8 mouse cellular contexts compared by ENCODE assay signal in the genomic region with DNA sequence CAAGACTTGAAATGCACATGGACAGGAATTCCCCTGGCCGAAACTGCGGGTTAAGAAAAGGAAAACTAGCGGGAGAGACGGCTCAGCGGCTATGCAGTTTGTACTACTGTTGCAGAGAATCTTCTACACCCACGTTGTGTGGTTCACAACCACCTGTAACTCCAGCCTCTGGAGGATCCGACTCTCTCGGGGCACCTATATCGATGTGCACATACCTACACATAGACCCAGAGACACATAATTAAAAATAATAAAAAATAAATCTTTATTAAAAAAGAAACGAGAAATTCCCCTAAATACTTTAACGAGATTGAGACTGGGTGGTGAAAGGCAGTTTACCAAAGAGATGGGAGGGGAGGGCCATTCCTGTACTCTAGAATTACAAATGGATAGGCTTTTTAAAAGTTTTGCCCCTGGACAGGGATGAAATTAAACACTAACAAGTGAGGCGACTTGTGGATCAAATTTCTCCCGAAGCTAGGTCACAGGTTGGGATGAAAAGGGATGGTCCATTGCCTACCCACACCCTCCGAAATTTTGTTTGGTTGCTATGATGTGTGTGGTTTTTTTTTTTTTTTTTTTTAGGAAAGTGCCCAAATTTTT. TPM values are rescaled to one million over a fixed set of nuclear protein-coding genes. Genes with fewer than 3 reads are reported as not detected.
DNase-seq lines count a peak whose midpoint lies in the region; ATAC-seq and TF ChIP-seq lines count a peak whose summit lies in the region.

No protein-coding gene starts in this region.

- peaks cover 34% of the 10 kb centered on the region for H3K79me2 ChIP-seq in C2C12 (ENCODE audit: control insufficient read depth, insufficient read depth)

- H3K9ac ChIP-seq in heart, embryonic 11.5 days (ENCODE audit: low read depth, low read length): peak overlapping the region; percentile 99; the same call in 1 of the 2 replicates
- peak overlapping the region; percentile 99 for H3K9ac ChIP-seq in limb, embryonic 14.5 days (ENCODE audit: low read depth, low read length, severe bottlenecking)

- no peak for DNase-seq in heart, adult 11 months
- DNase-seq in forebrain, embryonic 10.5 days (ENCODE audit: extremely low spot score, low spot score): no peak
- DNase-seq in limb, embryonic 14.5 days (ENCODE audit: low spot score): no peak
- no peak for DNase-seq in c-Kit-positive CD71-positive TER-119-positive erythroid progenitor cells, embryonic 14.5 days (ENCODE audit: low spot score)
- DNase-seq in left cerebral cortex, postnatal 36 days (ENCODE audit: low spot score in 2 of 2): no peak
- DNase-seq in adrenal gland, postnatal 36 days: no peak

- peaks cover 14% of the 10 kb centered on the region for H3K4me1 ChIP-seq in heart, embryonic 11.5 days (ENCODE audit: control insufficient read depth, insufficient read depth, low read length)
- peaks cover 45% of the 10 kb centered on the region for H3K4me1 ChIP-seq in forebrain, embryonic 10.5 days
- H3K4me1 ChIP-seq in limb, embryonic 14.5 days (ENCODE audit: control insufficient read depth, insufficient read depth, low read length): peaks cover 24% of the 10 kb centered on the region

- H3K36me3 ChIP-seq in heart, embryonic 11.5 days (ENCODE audit: control insufficient read depth, insufficient read depth, low read length): no peaks in the 10 kb centered on the region
- no peaks in the 10 kb centered on the region for H3K36me3 ChIP-seq in C2C12 (ENCODE audit: control insufficient read depth, insufficient read depth)
- H3K36me3 ChIP-seq in forebrain, embryonic 10.5 days (replicated peaks): peaks cover under 1% of the 10 kb centered on the region; the same call in 1 of the 2 replicates
- no peaks in the 10 kb centered on the region for H3K36me3 ChIP-seq in limb, embryonic 14.5 days (ENCODE audit: control insufficient read depth, insufficient read depth, low read length)

- no peak for ATAC-seq in heart, embryonic 11.5 days (replicated peaks; ENCODE audit: insufficient number of reproducible peaks, low FRiP score, low TSS enrichment)
- ATAC-seq in limb, embryonic 14.5 days (ENCODE audit: low FRiP score, low read depth): no peak; the same call in 1 of the 2 replicates

- TF ChIP-seq POLR2A in limb, embryonic 14.5 days (IDR thresholded peaks at IDR 0.05; ENCODE audit: borderline replicate concordance, extremely low read depth, insufficient read depth, insufficient read length): no peak

- 6% methylated on average over 14 of the region's 14 CpGs for WGBS in heart, embryonic 11.5 days (ENCODE audit: insufficient replicate concordance)
- 6% methylated on average over 14 of the region's 14 CpGs for WGBS in forebrain, embryonic 10.5 days
- 2% methylated on average over 14 of the region's 14 CpGs for WGBS in limb, embryonic 14.5 days

- no peak overlapping the region for H3ac ChIP-seq in C2C12 (ENCODE audit: control insufficient read depth, insufficient read length, low read depth)

- intact Hi-C loops in left cerebral cortex, postnatal 36 days (cut with DNase I): loop anchor here (5.0 kb wide), 1 partner anchor 43 kb away; no protein-coding TSS in a partner anchor

- peaks cover 32% of the 10 kb centered on the region for H3K79me3 ChIP-seq in C2C12 (ENCODE audit: low read depth)

- TF ChIP-seq CTCF in C2C12 (IDR thresholded peaks at IDR 0.05; ENCODE audit: control insufficient read depth, insufficient read depth, insufficient read length): no peak

- H3K4me3 ChIP-seq in heart, embryonic 11.5 days (ENCODE audit: low read depth, low read length): peak overlapping the region; percentile 89
- H3K4me3 ChIP-seq in C2C12 (ENCODE audit: insufficient read depth, poor library complexity, severe bottlenecking): peak overlapping the region; percentile 60
- peak overlapping the region; percentile 78 for H3K4me3 ChIP-seq in forebrain, embryonic 10.5 days
- H3K4me3 ChIP-seq in limb, embryonic 14.5 days (replicated peaks; ENCODE audit: low read length): peak overlapping the region; percentile 85

- peaks cover 3% of the 10 kb centered on the region for H3K27me3 ChIP-seq in heart, embryonic 11.5 days (ENCODE audit: control insufficient read depth, insufficient read depth, low read length)
- peaks cover 6% of the 10 kb centered on the region for H3K27me3 ChIP-seq in C2C12 (ENCODE audit: control insufficient read depth, insufficient read depth, insufficient read length)
- H3K27me3 ChIP-seq in forebrain, embryonic 10.5 days (ENCODE audit: poor library complexity, severe bottlenecking): peaks cover 16% of the 10 kb centered on the region
- no peaks in the 10 kb centered on the region for H3K27me3 ChIP-seq in limb, embryonic 14.5 days (ENCODE audit: control insufficient read depth, insufficient read depth, low read length)

- H3K4me2 ChIP-seq in heart, embryonic 11.5 days: peak overlapping the region; percentile 68
- H3K4me2 ChIP-seq in limb, embryonic 14.5 days (replicated peaks; ENCODE audit: low read depth, low read length, severe bottlenecking): peak overlapping the region; percentile 78

- peak overlapping the region; percentile 99 for H3K27ac ChIP-seq in heart, embryonic 11.5 days (ENCODE audit: low read depth, low read length)
- H3K27ac ChIP-seq in forebrain, embryonic 10.5 days: peak overlapping the region; percentile 98
- H3K27ac ChIP-seq in limb, embryonic 14.5 days (replicated peaks; ENCODE audit: low read depth, low read length): peak overlapping the region; percentile 99

- H3K9me3 ChIP-seq in heart, embryonic 11.5 days (replicated peaks; ENCODE audit: control insufficient read depth, low read length): no peaks in the 10 kb centered on the region
- no peaks in the 10 kb centered on the region for H3K9me3 ChIP-seq in forebrain, embryonic 10.5 days
- no peaks in the 10 kb centered on the region for H3K9me3 ChIP-seq in limb, embryonic 14.5 days (ENCODE audit: control insufficient read depth, low read length)

TF ChIP-seq in C2C12, 6 proteins besides CTCF, POLR2A, EP300 and RAD21:
- TF ChIP-seq CEBPB (IDR thresholded peaks at IDR 0.05; ENCODE audit: low read depth): no peak
- no peak for TF ChIP-seq FOSL1 (IDR thresholded peaks at IDR 0.05; ENCODE audit: insufficient read depth, low read length, poor library complexity, severe bottlenecking)
- no peak for TF ChIP-seq MYOG (IDR thresholded peaks at IDR 0.05; ENCODE audit: control insufficient read depth, extremely low read depth, insufficient read length)
- no peak for TF ChIP-seq MAX (IDR thresholded peaks at IDR 0.05)
- no peak for TF ChIP-seq USF1 (IDR thresholded peaks at IDR 0.05; ENCODE audit: low read depth)
- no peak for TF ChIP-seq MYOD1 (IDR thresholded peaks at IDR 0.05; ENCODE audit: control insufficient read depth, insufficient read length, low read depth)

RNA-seq across cellular contexts. Expression of a gene that starts 0.4 kb away (rescaled TPM):
- 56.6 and 59.7 TPM in 2 replicates for polyA plus RNA-seq in heart, embryonic 11.5 days (2014; fragmentation: Nextera tagmentation; extraction: Ambion mirVana)
- 20.7 TPM for polyA plus RNA-seq in C2C12 (2012; fragmentation: generic; extraction: Trizol)
- polyA plus RNA-seq in forebrain, embryonic 10.5 days (2016; fragmentation: Nextera tagmentation; extraction: Ambion mirVana): 86.0 and 87.4 TPM in 2 replicates
- polyA plus RNA-seq in limb, embryonic 14.5 days (2012; rRNA removed): 76.6 and 80.0 TPM in 2 replicates
- 59.6 and 67.5 TPM in 2 replicates for polyA plus RNA-seq in limb, embryonic 14.5 days (2014; fragmentation: Nextera tagmentation; extraction: Ambion mirVana)
- total RNA-seq in left cerebral cortex, postnatal 36 days (2021): 1 to 10 TPM; 6.0 to 7.5 TPM
- 10 to 100 TPM; 13.6 to 21.6 TPM for total RNA-seq in adrenal gland, postnatal 36 days (2021)

RNA-seq across cellular contexts. Expression of a gene that starts 15.8 kb away (rescaled TPM):
- polyA plus RNA-seq in heart, embryonic 11.5 days (2014; fragmentation: Nextera tagmentation; extraction: Ambion mirVana): not detected in 2 replicates
- not detected for polyA plus RNA-seq in C2C12 (2012; fragmentation: generic; extraction: Trizol)
- polyA plus RNA-seq in forebrain, embryonic 10.5 days (2016; fragmentation: Nextera tagmentation; extraction: Ambion mirVana): not detected in 2 replicates
- not detected in 2 replicates for polyA plus RNA-seq in limb, embryonic 14.5 days (2012; rRNA removed)
- polyA plus RNA-seq in limb, embryonic 14.5 days (2014; fragmentation: Nextera tagmentation; extraction: Ambion mirVana): 0.43 and 0.48 TPM in 2 replicates
- total RNA-seq in left cerebral cortex, postnatal 36 days (2021): 1 to 10 TPM; 4.7 to 5.3 TPM
- total RNA-seq in adrenal gland, postnatal 36 days (2021): 1 to 10 TPM; 1.7 to 2.6 TPM

RNA-seq across cellular contexts. Expression of a gene that starts 58.6 kb away (rescaled TPM):
- 5.4 and 6.7 TPM in 2 replicates for polyA plus RNA-seq in heart, embryonic 11.5 days (2014; fragmentation: Nextera tagmentation; extraction: Ambion mirVana)
- 0.41 TPM for polyA plus RNA-seq in C2C12 (2012; fragmentation: generic; extraction: Trizol)
- polyA plus RNA-seq in forebrain, embryonic 10.5 days (2016; fragmentation: Nextera tagmentation; extraction: Ambion mirVana): 11.7 and 13.2 TPM in 2 replicates
- polyA plus RNA-seq in limb, embryonic 14.5 days (2012; rRNA removed): 21.0 and 23.8 TPM in 2 replicates
- polyA plus RNA-seq in limb, embryonic 14.5 days (2014; fragmentation: Nextera tagmentation; extraction: Ambion mirVana): 5.6 and 8.3 TPM in 2 replicates
- total RNA-seq in left cerebral cortex, postnatal 36 days (2021): 100 to 1,000 TPM; 129 to 139 TPM
- total RNA-seq in adrenal gland, postnatal 36 days (2021): 1 to 10 TPM; 2.7 to 3.4 TPM
